Mouse (Mus musculus) activated CD4-positive, CD25-positive, alpha-beta regulatory T cell, adult 4 months (primary cell): Measurements from ENCODE around the gene Defb29. TPM values are rescaled to one million over a fixed set of nuclear protein-coding genes. Genes with fewer than 3 reads are reported as not detected.

Experiments
- ATAC-seq: one replicate; pipeline ENCODE4 v1.8.0; 2017
- polyA plus RNA-seq, 2 experiments: library from polyadenylated mRNA; unstranded; fragments of 100-300 nt; shearing (Covaris generic); gene quantifications; one replicate each; pipeline ENCODE4 v1.2.1; 2017

Gene Defb29
- polyA plus RNA-seq, result not detected

- ATAC-seq, result no peak
Measured at GRCm38 (mm10) chr2:152539944-152540710, at the start of gene Defb29. TSS of gene Defb29 (minus strand) at chr2:152540098.

GRCm38 (mm10) chr2:152589021-152589420, 49.1 kb upstream of the Defb29 start:
- no peak for ATAC-seq

DNA sequence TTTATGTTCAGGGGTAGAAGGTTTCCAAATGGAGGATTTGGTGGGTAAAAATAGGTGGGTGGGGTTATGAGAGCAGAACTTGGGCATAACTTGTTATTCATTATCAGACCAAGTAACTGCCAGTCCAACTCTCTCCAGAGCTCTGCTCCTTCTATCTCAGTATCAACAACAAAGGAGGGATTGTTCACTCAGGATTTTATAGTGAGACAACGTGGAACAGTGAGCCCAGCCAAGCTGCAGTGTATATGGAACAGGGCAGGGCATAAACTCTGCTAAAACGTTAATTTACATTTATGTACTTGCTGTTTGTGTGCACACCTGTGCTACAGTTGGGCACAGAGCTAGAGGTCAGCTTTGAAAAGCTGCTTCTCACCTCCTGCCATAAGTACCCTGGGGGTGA, 48.6 kb upstream of the Defb29 start:
- no peak for ATAC-seq

DNA sequence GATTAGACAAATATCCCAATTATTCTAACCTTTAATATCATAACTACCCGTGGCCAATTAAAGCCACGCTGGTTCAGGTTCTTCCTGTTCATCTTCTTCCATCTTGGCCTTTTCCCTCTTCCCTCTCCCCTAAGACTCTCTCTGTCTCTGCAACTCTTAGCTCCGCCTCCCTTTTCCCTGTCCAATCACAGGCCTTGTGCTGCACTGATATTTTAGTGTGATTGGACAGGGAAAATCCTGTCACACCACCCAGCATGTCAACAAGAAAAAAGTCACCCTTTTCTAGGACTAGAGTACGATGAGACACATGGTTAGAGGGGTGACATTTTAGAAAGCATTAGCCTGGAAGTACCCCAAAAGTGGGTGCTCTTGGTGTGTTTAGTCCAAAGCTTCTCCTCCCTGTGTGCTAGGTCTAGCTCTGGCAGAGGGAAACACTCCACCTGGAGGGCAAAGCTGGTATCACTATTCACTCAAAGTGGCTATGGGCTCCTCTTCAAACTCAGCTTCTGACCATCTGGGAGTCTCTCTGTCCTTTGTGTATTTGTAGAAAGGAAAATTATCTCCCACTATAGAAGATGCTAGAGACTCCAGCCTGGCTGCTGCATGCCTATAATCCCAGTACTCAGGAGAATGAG, 47.1 kb upstream of the Defb29 start:
- no peak for ATAC-seq

GRCm38 (mm10) chr2:152580612-152581011, 40.7 kb upstream of the Defb29 start:
- no peak for ATAC-seq

- ATAC-seq, result no peak
Measured at GRCm38 (mm10) chr2:152580107-152580506, 40.2 kb upstream of the Defb29 start, which contains the start of gene Defb19. TSS of gene Defb19 (minus strand) at chr2:152580312.

DNA sequence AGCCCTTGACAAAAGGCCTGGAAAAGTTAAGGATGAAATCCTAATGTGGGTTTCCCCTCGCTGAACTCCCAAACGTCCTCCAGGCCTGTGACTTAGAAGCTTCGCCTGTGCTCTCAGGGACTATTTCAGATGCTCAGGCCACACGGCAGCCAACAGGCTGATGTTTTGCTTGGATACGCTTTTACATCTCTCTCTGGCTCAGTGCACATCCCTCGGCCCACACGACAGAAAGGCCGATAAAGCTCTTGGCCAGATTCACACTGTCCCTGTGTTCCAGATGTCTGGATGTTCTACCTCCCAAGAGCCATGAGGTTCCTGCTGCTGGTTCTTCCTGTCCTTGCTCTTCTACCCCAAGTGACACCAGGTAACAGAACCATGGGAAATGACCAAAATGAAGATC, 33.6 kb upstream of the Defb29 start:
- no peak for ATAC-seq

DNA sequence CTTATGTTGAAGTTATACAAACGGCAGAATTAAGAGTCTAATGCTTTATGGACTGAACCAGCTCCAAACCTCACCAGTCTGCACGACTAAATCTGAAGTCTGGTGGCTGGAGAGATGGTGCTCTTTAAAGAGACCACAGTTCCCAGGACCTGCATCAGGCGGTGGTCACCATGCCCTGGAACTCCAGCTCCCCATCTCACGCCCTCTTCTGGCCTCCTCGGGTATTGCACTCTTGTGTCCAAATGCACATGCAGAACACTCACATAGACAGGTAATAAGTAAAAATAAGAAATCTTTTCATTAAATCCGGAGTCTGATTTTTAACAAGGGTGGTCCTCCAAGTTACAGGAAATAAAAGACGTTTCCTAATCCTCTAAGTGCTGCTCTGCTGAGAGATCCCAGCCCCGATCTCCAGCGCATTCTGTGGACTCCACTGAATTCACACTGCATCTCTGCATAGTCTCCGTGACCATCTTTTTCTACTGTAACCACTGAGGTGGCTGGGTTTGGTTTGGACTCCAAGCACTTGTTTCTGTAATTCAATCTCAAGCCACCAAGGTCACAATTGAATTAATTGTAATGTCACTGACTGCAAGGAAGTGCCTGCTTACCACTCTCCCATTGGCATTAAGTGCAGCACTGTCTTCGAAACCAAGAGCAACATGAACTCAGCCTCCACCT, 32.4 kb upstream of the Defb29 start, which contains the start of gene Defb21:
Gene Defb21, plus strand, starts transcription at position 631 of the 681 bp plus-strand sequence.
- no peak for ATAC-seq

GRCm38 (mm10) chr2:152570313-152570712, 30.4 kb upstream of the Defb29 start:
- ATAC-seq, result no peak

DNA sequence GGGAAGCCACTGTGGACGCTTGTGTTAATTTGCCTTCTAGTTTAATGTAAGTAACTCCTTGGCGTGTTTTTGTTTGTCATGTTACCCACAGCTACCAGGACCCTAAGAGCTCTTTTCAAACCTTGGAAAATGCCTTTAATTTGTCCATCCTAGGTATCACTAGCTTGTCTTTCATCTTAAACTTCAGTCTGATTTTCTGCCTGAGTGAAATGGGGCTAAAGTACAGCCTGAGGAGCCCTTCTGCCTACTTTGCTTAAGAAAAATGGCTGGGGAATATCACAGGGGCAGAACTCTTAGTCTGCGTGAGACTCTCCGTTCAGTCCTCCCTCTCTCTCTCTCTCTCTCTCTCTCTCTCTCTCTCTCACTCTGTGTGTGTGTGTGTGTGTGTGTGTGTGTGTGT, 30.0 kb upstream of the Defb29 start:
- ATAC-seq, result no peak

- ATAC-seq, result no peak
Measured at GRCm38 (mm10) chr2:152569038-152569437, 29.1 kb upstream of the Defb29 start, which contains the start of gene Gm17416. TSS of gene Gm17416 (plus strand) at chr2:152569338.

DNA sequence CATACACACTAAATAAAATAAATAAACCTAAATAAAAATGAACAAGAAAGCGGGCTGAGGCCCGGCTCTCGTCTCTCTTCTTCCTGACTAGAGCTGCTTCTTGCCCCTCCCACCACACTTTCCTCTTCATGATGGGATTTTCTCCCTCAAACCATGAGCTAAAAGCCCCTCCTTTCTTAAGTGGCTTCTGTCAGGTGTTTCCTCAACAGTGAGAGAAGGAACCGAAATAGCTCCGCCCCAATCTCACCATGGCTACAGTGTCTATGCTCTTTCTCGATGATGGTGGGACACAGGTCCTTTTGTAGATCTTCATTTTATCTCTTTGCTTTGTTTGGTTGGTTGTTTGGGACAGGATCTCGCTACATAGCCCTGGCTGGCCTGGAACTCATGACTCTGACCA, 16.8 kb upstream of the Defb29 start:
- no peak for ATAC-seq

- no peak for ATAC-seq
Measured at GRCm38 (mm10) chr2:152553774-152554423, 14.0 kb upstream of the Defb29 start.

- ATAC-seq, result no peak
Measured at GRCm38 (mm10) chr2:152548124-152548523, 8.2 kb upstream of the Defb29 start.

DNA sequence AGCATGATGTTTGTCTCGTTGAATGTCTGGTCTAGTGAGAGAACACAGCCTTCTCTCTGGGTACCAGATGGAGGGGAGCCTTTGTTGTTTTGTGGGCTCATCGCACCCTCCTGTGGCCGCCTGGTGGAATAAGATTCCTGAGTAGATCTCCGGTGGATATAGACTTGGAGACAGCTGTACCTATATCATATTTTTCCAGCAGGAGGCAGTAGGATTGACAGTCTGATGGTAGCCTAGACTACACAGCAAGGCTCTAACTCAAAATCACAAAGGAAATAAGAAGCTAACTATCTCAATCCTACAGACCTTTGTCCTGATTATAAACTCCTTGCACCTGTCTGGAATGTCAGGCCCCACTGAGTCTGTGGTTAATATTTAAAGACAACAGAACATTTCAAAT, 4.8 kb upstream of the Defb29 start:
- ATAC-seq, result no peak

DNA sequence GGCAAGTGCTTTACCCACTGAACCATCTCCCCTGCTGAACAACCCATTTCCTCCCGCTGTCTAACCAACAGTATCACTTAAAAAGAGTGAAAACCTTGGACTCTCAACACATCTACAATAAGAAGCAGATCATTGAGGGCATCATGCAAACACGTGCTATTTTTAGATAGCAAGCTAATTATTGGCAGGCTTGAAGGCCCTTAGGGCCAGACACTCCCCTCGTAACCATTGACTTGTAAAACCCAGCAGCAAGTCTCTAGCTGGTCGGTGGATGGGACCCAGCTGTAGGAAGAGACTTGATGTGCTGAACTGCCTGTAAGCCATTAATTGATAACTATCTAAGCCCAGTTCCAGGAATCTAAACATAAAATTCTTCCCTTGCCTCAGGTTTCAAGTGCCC, 3.6 kb upstream of the Defb29 start:
- no peak for ATAC-seq

GRCm38 (mm10) chr2:152542897-152543296, 3.0 kb upstream of the Defb29 start:
- ATAC-seq, result no peak

DNA sequence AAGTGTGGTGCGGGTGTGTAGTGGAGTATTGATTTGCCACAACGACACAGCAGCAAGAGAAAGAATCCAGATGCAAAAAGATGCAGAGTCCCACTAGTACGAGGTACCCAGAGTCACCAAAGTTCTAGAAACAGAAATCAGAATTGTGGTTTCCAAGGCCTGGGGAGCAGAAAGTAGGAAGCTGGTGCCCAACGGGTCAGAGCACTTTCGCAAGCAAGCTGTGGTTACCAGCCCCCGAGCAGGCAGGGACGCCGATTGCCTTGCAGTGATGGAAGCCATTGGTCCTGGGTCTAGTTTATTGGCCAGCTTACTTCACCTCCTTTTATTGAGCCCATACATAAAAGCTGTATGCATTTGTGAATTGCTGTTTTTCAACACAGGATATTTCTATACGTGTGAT, 2.1 kb upstream of the Defb29 start:
- ATAC-seq, result no peak

DNA sequence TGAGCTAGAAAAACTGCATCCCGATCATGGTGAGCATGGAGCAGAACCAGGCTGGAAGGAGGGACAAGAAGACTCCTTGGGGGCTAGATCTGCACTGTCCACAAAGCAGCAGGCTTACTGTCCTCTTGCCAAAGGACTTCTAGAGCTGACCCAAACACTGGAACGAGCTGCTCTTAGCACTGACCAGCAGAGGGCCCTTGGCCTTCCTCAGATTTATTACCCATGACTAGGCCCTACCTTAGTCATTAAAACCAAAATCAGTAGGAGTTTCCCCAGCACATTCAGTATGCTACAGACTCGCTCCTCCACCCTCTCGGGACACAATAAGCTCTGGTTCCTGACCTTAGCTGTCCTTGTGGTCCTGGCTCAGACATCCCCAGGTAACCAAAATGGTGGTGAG, 21.9 kb downstream of the Defb29 start, which contains the start of gene Defb28:
Gene Defb28, plus strand, starts transcription at position 275 of the 400 bp plus-strand sequence.
- ATAC-seq, result no peak

GRCm38 (mm10) chr2:152516084-152516483, 23.8 kb downstream of the Defb29 start:
- ATAC-seq, result no peak

- no peak for ATAC-seq
Measured at GRCm38 (mm10) chr2:152511592-152511991, 28.3 kb downstream of the Defb29 start, which contains the start of gene Defb26. TSS of gene Defb26 (minus strand) at chr2:152511692.

GRCm38 (mm10) chr2:152503950-152504349, 35.9 kb downstream of the Defb29 start:
- no peak for ATAC-seq

DNA sequence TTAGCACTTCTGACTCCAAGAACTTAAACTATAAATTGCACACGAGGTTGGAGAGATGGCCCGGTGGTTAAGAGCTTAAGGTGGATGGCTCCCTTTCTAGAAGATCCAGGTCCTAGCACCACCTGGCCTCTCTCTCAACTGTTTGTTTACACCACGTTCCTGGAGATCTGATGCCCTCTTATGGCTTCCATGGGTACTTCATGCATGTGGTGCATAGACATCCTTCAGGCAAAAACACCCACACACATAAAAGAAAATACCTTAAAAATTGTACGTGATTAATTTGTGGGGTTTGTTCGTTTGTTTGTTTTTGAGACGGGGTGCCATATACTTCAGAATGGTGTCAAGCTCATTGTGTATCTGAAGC, 39.1 kb downstream of the Defb29 start:
- no peak for ATAC-seq
